Mouse (Mus musculus): Measurements from ENCODE around the gene Samd14.
"Not testable (repeated sequence)": the region's sequence is repeated elsewhere in the genome, so short reads cannot be mapped to it uniquely, and the experiment has no call there.

Gene Samd14

DNA sequence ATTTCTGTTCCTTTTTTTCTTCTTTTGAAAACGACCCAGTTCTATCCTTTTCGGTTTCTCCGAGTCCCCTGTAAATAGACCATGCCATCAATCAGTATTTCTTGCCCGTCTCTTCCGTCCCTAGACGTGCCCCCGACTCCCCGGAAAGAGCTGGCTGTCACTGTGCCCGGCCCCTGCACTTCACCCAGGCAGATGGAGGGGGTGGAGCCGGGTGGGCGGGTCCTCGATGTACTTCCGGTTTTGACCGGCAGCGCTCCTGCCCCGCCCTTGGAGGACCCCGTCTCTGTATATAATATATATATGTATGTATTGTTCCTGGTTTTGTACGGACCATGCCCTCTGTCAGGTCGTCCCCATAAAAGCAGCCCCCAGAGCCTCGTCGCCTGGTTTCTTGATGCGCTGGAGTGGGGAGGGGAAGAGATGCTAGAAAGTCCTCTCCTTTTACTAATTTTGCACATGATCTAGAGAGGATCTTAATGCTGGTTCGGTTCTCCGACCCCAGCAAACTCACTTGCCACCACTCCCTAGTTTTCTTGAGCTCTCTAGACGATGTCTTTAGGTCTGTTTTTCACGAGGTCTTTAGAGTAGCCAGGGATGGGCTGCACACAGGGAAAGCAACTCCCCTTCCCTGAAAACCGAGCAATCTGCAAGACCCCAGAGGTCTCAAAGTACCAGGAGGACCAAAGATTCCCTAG lies 3.0 kb upstream of the Samd14 start:
- no peak for DNase-seq (ENCODE audit: low read depth)

GRCm38 (mm10) chr11:95007418-95007817 lies 2.3 kb upstream of the Samd14 start:
- no peak for DNase-seq (ENCODE audit: low read depth)

DNA sequence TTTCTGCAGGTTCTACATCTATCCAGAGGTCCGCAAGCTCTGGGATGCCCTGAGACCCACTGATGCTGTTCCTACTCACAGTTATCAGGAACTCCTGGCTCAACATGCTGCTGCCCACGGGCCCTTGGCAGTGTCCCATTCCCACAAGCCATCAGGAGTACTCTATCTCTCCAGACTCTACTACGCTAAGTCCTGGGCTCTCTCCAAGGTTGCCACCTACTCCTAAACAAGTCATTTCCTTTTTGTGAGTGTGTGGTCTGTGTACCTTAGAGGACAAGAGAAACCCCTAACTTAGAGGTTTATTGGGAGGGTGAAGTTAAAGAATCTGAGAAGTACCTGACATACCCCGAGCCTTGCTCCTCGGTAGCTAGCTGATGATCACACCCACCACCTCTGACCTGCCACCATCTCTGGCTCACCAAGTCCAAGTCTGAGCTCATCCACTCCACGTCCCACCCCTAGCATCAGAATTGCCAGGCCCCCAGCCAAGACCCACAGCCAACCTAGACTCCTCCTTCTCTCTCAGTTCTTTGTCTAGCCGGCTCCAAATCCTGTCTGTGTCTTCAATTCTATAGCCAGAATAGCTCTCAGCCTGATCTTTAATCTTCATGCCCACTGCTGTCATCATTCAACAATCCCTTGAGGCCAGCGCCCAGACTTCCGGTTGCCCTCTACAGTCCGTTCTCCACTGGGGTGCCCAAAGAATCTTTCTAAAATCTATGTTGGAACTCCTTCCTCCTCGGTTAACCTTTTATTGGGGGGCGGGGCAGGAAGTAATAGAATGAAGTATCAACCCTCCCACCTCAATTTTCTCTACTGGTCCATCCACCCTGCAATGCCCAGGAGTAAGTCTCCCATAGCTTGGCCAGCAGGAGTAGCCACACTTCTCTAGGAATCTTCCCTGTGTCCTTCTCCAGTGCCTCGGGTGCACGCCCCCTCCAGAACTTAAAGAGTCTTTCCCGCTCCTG lies 734 bp upstream of the Samd14 start:
- DNase-seq (ENCODE audit: low read depth) = no peak

DNA sequence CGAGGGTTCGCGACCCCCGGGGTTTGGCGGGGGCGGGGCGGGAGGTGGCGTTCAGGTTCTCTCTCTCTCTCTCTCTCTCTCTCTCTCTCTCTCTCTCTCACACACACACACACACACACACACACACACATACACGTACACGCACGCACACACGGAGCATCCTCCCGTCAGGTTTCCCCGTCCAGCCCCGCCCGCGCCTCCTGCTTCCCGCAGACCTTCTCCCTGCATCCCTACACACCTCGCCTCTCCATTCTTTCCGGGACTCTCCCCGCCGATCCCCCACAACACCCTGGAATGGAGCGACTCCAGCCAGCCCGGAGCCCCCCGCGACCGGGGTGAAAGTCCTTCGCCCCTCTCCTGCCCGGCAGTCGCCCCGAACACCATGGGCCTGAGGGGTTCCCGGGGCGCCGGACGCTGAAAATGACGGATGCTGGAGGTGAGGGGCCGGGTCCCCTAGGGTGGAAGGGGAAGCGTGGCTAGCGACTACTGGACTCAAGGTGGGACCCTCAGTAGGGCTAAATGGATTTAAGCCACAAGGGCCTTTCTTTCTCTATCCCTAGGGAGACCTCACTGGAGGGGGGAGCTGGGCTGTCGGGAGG lies 561 bp downstream of the Samd14 start:
- DNase-seq (ENCODE audit: low read depth) = no peak

DNA sequence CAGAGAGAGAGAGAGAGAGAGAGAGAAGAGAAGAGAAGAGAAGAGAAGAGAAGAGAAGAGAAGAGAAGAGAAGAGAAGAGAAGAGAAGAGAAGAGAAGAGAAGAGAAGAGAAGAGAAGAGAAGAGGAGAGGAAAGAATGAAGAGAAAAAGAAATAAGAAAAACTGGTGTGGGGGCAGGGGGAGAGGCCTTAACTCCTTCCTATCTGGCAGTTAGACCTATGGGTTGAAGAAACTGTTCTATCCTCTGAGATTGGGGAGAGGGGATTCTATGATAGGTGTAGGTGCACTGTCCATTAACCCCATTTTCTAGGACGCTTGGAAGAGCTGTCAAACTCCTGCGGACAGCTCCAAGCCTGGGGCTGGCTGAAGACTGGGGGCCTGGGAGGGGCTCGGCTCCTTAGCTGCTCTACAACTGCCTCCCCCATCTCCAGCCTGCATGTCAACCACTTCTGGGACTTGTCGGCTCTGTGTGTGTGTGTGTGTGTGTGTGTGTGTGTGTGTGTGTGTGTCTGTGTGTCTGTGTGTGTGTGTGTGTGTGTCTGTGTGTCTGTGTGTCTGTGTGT lies 1.2 kb downstream of the Samd14 start:
- not testable (repeated sequence) for DNase-seq (ENCODE audit: low read depth)

DNA sequence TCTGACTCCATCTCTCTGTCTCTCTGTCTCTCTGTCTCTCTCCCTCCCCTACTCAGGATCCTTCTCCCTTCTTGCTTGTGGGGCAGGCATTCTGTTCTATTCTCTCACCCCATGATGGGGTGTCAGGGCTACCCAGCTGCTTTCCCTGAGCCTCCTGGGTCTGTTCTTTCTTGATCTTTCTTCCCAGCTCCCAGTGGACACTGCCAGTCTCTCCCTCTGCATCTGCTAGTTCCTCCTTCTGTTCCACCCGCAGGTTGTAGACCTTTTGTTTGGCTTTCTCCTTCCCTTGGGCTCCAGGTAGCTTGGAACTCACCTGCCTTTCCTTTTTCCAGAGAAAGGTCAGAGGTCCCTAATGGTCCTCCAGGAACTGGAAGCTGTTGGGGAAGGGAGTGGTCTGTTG lies 1.7 kb downstream of the Samd14 start:
- DNase-seq (ENCODE audit: low read depth) = no peak

DNA sequence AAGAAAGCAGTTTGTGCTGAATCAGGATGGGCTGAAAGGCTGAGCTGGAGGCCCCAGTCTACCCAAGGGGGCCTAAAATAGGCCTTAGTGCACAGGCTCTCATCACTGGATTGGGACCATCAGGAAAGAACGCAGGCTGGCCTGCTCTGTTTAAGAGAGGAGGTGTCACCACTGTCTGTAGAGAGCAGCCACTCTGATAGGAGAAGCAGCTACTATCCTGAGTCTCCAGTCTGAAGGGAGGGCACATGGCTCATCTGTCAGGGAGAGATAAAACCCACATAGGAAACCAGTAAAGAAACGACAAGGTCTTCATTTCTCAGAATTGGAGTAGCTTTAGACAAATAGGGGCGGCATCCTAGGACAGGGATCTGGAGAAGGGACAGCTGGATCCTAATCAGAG lies 2.4 kb downstream of the Samd14 start:
- peak; percentile 94 for DNase-seq (ENCODE audit: low read depth)

DNA sequence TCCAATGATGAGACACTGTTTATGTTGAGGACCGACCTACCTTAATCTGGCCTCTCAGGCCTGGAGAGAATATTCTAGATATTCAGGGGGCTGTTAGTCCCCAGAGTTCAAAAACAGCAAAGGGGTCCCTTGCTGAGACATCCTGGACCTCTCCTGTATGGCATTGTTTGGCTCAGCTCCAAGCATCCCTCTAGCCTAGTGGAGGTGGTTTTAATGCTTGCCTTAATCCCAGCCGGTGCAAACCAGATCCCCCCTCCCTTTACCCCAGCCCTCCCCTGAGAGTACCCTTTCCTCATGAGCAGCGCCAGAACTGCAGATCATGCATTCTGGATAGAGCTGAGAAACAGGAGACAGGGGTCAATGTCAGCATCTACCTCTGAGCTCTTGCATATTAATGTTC lies 2.8 kb downstream of the Samd14 start:
- no peak for DNase-seq (ENCODE audit: low read depth)

- DNase-seq (ENCODE audit: low read depth) = no peak
These were observed 5.8 kb downstream of the Samd14 start for GRCm38 (mm10) chr11:95015484-95015883.

DNA sequence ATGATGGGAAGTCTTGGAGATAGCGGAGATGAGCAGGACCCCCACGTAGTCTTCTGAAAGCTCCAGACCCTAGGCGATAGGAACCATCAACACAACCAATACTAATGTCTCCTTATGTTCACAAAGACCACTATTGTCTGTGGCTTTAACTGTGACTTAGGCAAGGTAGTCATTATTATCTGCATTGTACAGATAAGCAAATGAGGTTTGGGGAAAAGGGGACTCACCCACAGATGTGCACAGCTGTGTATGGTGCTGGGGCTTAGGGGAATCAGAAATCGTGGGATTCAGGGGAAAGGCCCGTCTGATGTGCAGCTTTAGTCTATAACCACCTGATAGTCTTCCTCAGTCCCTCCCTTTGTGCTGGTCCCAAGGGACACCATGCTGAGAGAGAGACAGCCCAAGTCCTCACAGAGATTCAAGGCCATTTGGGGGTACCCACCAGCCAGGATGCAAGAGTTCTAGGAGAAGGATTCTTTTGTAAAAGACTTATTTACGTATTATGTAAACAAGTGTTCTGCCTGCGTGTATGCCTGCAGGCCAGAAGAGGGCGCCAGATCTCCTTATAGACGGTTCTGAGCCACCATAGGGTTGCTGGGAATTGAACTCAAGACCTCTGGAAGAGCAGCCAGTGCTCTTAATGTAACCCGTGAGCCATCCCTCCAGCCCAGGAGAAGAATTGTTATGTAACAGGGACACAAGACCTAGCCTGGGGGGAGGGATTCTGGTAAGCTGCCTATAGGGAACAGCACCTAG lies 12.7 kb downstream of the Samd14 start:
- DNase-seq (ENCODE audit: low read depth) = no peak

DNA sequence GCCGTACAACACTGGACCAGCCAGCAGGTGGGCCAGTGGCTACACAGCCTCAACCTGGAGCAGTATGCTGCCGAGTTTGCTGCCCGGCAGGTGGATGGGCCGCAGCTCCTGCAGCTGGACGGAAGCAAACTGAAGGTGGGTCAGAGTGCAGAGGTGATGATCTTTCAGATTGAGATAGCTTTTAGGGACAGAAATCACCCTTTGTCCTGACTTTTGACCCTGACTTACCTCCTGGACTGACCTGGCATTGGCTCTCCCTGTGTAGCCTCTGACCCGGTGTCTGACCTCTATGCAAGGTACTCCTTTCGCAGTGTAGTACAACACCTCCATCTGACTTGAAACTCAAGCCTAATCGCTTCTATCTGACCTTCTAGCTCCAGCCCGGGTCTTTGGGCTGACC lies 13.8 kb downstream of the Samd14 start:
- no peak for DNase-seq (ENCODE audit: low read depth)

GRCm38 (mm10) chr11:95024439-95025184 lies 14.9 kb downstream of the Samd14 start:
- DNase-seq (ENCODE audit: low read depth) = no peak

DNA sequence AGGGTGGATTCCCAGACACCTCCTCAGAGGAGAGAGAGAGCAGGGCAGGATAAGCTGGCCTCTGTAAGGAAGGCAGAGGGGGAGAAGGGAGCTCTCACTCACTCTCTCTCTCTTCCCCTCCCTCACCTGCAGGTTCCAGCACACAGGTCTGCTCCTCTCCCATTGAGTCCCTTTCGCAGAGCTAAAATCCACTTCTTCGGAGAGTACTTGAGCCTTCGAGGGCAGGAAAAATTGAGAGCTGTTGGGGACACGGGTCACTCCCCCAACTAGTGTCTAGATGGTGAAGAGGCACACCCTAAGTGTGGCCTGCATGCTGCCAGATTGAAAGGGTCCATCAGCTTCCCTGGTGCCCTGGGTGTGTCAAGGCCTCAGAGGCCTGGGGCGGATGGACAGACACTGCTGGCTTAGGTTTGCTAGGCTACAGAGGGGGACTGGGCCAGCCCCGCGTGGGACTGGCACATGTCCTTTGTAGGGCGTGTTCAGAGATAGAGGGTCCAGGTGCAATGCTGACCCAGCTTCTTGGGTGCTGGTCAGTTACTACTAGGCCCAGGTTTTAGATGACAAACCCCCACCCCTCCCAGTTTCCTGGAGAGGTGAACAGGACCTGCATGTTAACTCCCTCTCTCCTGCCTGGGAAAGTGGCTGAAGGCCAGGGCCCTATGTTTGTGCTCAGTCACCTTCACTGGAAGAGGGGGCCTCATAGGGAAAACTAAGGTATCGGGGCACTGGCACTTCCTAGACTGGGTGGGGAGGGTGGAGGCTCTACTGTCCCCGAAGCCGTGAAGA lies 15.7 kb downstream of the Samd14 start:
- DNase-seq (ENCODE audit: low read depth) = no peak

GRCm38 (mm10) chr11:95026090-95026542 lies 16.4 kb downstream of the Samd14 start:
- DNase-seq (ENCODE audit: low read depth) = no peak

- no peak for DNase-seq (ENCODE audit: low read depth)
These were observed 17.2 kb downstream of the Samd14 start for GRCm38 (mm10) chr11:95026849-95027248.

- DNase-seq (ENCODE audit: low read depth) = no peak
These were observed 18.3 kb downstream of the Samd14 start for GRCm38 (mm10) chr11:95027850-95028470.

DNA sequence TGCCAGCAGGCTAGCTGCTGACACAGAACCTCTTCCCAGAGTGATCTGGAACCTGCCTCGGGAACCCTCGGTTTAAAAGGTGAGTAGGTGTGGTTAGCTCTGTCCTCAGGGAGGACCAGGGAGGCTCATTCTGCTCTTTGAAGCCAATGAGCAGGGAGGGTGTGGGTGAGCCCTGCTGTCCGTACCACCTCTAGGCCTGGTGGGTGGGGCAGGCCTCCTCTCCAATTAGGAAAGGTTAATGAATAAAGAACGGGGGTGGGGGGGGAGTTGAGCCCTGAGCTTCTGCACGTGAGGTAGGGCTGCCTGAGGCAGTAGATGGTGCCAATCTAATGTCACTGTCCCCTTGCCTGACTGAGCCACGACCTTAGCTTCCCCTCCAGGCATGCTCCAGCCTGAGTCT lies 23.3 kb downstream of the Samd14 start:
- no peak for DNase-seq (ENCODE audit: low read depth)

DNA sequence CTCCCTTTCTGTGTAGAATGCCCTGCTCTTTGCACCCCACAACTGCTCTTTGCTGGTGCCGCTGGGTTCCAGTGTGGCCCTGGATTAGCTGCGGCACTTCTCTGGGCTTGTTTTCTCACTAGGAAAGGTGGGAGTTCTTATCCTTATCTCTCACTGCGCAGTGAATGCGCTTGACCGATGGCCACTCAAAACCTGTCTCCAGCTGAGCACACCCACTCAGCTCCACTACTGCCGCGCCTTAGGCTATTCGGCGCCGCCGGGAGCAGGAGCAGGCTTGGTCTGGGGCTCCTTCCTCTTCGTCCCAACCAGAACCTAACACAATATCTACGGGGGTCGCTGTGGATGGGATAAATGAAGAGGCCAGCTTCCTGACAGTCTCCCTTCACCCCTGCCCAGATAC lies 23.9 kb downstream of the Samd14 start:
- DNase-seq (ENCODE audit: low read depth) = no peak

- no peak for DNase-seq (ENCODE audit: low read depth)
These were observed 25.2 kb downstream of the Samd14 start for GRCm38 (mm10) chr11:95034902-95035301.

GRCm38 (mm10) chr11:95036521-95036920 lies 26.8 kb downstream of the Samd14 start:
- no peak for DNase-seq (ENCODE audit: low read depth)

All from c-Kit-positive CD71-positive TER-119-negative erythroid progenitor cells, embryonic 14.5 days (primary cell).